Mouse (Mus musculus) forebrain, embryonic 14.5 days (tissue): ENCODE results near the gene Tubb2b. TPM values are rescaled to one million over a fixed set of nuclear protein-coding genes. Genes with fewer than 3 reads are reported as not detected.

Experiments
- polyA plus RNA-seq: library from polyadenylated mRNA; unstranded; fragments of >200 nt; fragmentation: Nextera tagmentation; extraction: Ambion mirVana; gene quantifications from 2 replicates; pipeline ENCODE4 v1.2.1, GENCODE M21; 2014

Tubb2b gene
- polyA plus RNA-seq, 1 experiment from 2014 or later = 797 TPM

Other genes starting within 250 kb of the Tubb2b start
- 0.16 and 0.34 TPM in 2 replicates for gene Serpinb6c, start 224.8 kb downstream of the Tubb2b start, polyA plus RNA-seq
- 5.2 and 7.4 TPM in 2 replicates for gene Nqo2, start 165.8 kb downstream of the Tubb2b start, polyA plus RNA-seq
- gene Ripk1, start 128.1 kb downstream of the Tubb2b start, polyA plus RNA-seq = 5.7 and 5.8 TPM in 2 replicates
- gene Serpinb6a, start 127.7 kb downstream of the Tubb2b start, polyA plus RNA-seq = 42.2 and 43.1 TPM in 2 replicates
- gene Bphl, start 92.9 kb downstream of the Tubb2b start, polyA plus RNA-seq = 35.1 and 36.2 TPM in 2 replicates
- 1,376 and 1,776 TPM in 2 replicates for gene Tubb2a, start 52.5 kb downstream of the Tubb2b start, polyA plus RNA-seq
- gene Psmg4, start 32.5 kb upstream of the Tubb2b start, polyA plus RNA-seq = 92.0 and 113 TPM in 2 replicates
- gene Slc22a23, start 214.7 kb upstream of the Tubb2b start, polyA plus RNA-seq = 14.0 and 14.2 TPM in 2 replicates